Mouse (Mus musculus) bone marrow, adult 2 months (tissue): ENCODE data around the gene Ceacam15. TPM values are rescaled to one million over a fixed set of nuclear protein-coding genes. Genes with fewer than 3 reads are reported as not detected.
"Not testable (repeated sequence)": the region's sequence is repeated elsewhere in the genome, so short reads cannot be mapped to it uniquely, and the experiment has no call there.

Experiments used
- H3K27ac ChIP-seq: fragments of 200-500 bp; 2 replicates; pipeline ENCODE4 v1.5.1; 2012; ENCODE audit warnings: low read depth, mild to moderate bottlenecking, control low read depth, inconsistent platforms, low read length; ENCODE audit not compliant: control insufficient read depth, poor library complexity, insufficient read depth
- H3K4me1 ChIP-seq: fragments of 200-500 bp; 2 replicates; pipeline ENCODE4 v1.6.1; 2011; ENCODE audit warnings: low read length; ENCODE audit not compliant: control insufficient read depth, insufficient read depth
- H3K4me3 ChIP-seq: fragments of 200-500 bp; replicated peaks from 2 replicates; pipeline ENCODE3; 2011; ENCODE audit warnings: mild to moderate bottlenecking, low read depth, low read length, control low read depth; ENCODE audit not compliant: control insufficient read depth
- CTCF ChIP-seq: fragments of 200-500 bp; IDR thresholded peaks from 2 replicates; pipeline ENCODE4 v1.5.1; 2011; ENCODE audit warnings: low read length, control low read depth; ENCODE audit not compliant: control insufficient read depth, insufficient read depth
- POLR2A ChIP-seq: fragments of 200-500 bp; IDR thresholded peaks from 2 replicates; pipeline ENCODE4 v1.6.1; 2011; ENCODE audit warnings: low read depth, mild to moderate bottlenecking, control low read depth, low read length, borderline replicate concordance; ENCODE audit not compliant: control insufficient read depth
- WGBS: fragments of 180-500 bp; shearing (Covaris S2); methylation state at CpG from one replicate; pipeline ENCODE4 v1.1.7; 2018; 5-methylcytosine and 5-hydroxymethylcytosine counted together
- polyA plus RNA-seq: library from polyadenylated mRNA; stranded (reverse); fragments of >200 nt; gene quantifications from 2 replicates; pipeline ENCODE4 v1.2.4, GENCODE M21; 2011; ENCODE audit warnings: low replicate concordance; ENCODE audit not compliant: missing spikeins, insufficient read depth, insufficient read length

The Ceacam15 gene
- polyA plus RNA-seq, 1 experiment = not detected

DNA sequence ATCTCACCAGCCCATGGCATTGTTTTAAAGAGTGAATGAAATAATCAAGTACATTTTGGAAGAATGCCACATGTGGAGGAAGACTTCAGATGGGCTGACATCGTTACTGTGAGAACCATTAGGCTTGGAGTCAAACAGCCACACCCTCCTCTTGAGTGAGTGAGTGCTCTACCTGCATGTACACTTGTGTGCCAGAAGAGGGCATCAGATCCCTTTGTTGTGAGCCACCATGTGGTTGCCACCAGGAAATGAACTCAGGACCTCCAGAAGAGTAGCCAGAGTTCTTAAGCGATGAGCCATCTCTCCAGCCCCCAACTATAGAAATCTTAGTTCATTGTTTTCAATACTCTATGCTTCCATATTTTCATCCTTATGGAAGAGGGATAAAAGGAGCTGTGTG, 23.5 kb upstream of the Ceacam15 start:
- Histone ChIP-seq H3K27ac (no peak overlapping the region), H3K4me1 (no peaks in the 10 kb centered on the region), H3K4me3 (no peak overlapping the region)
- WGBS = 30% methylated on average over 2 of the region's 2 CpGs
- TF ChIP-seq POLR2A (no peak), CTCF (peak; percentile 58; the same call in 1 of the 2 replicates)

DNA sequence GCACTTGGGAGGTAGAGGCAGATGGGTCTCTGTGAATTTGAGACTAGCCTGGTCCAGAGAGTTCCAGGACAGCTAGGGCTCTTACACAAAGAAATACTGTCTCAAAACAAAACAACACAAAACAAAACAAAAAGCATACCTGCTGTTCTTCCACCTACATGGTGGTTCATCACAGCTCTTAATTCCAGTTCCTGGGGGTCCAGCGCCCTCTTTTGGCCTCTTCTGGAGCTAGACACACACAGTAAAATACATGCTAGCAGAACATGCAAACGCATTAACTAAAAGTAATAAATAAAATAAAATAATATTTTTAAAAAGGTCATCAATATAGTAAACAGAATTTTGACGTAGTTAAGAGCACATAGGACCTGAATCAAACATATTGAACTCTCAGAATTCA, 19.5 kb upstream of the Ceacam15 start:
- H3K4me3 ChIP-seq = no peak overlapping the region
- no peaks in the 10 kb centered on the region for H3K4me1 ChIP-seq
- 35% methylated on average over 3 of the region's 3 CpGs for WGBS
- no peak overlapping the region for H3K27ac ChIP-seq
- TF ChIP-seq CTCF (0 out of 2 replicates have a peak, but pooled peaks have one; percentile 24), POLR2A (no peak)

DNA sequence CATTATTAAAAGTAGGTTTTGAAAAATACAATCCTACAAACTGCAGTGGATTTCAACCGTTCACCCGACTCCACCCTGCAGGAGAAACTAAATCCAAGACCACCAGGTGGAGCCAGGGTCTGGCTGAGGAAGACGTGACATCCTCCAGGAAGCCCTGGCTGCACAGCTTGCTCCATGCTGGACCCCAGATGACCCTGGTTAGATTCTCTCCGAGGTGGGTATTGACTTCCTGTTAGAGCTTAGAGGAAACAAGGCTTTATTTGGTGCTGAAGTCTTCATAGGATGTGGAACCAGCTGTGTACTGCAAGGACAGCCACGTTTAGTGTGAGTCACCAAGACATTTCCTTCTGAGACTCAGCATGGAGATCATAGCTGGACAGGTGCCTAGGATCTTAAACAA, 13.7 kb upstream of the Ceacam15 start:
- H3K4me3 ChIP-seq = no peak overlapping the region
- 57% methylated on average over 5 of the region's 5 CpGs for WGBS
- TF ChIP-seq CTCF = no peak
- TF ChIP-seq POLR2A = no peak
- H3K27ac ChIP-seq = no peak overlapping the region
- H3K4me1 ChIP-seq = no peaks in the 10 kb centered on the region

DNA sequence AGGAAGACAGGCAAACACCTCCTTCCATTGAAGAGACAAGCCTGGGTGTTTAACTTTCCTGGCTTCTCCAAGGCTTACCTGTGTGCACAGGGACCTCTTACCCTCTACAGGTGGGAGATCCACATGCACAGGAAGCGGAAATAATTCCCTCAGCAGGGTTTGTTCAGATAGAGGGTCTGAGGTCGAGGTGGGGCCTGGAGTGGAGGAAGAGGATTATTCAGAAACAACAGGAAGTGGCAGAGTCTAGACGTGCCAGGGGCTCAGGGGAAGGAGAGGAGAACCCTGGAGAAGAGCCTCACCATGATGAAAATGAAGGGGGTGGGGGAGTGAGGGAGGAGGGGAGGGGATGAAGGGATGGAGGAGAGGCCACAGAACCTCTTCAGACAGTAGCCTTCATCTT, 4.7 kb upstream of the Ceacam15 start:
- H3K4me3 ChIP-seq, H3K27ac ChIP-seq, H3K4me1 ChIP-seq: not testable (repeated sequence)
- WGBS = 29% methylated on average over 3 of the region's 3 CpGs

DNA sequence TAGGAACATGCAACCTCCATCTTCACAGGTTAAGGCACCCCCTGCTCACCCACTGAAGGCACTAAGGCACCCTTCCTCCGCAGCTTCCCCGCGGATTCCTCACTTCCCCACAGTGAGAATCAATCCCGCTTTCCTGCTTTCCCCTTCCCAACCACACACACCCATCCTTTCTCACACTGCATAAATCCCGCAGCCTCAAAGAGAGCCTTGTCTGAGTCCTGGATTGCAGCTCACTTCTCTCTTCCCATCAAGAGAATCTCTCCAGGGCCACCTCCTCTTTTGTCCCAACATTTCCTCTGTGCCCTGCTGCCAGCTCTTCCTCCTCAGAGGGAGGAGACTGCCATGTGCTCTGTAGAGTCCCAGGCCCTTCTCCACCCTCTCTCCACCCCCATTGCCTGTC, 806 bp downstream of the Ceacam15 start:
- H3K27ac ChIP-seq, H3K4me1 ChIP-seq, H3K4me3 ChIP-seq: not testable (repeated sequence)
- WGBS = 68% methylated on average over 5 of the region's 5 CpGs

DNA sequence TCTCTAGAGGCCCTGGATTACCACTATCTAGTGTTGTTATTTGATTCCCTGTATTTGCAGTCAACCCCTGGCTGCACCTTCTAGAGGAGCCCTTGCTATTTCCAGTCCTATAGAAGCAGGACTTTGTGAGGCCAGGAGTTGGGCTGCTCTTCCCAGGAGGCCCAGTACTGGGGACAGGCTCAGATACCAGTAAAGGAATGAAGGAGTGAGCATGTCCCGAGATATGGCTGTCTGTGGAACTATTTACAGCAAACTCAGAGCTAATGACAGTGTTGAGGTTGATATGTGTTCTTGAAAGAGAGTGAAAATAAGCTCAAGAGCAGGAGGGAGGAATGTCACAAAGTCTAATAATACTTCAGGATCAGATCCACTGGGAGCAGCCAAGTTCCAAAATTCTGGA, 1.7 kb downstream of the Ceacam15 start:
- Histone ChIP-seq H3K4me3 (no peak overlapping the region), H3K4me1 (no peaks in the 10 kb centered on the region), H3K27ac (no peak overlapping the region)
- TF ChIP-seq CTCF (no peak), POLR2A (no peak)
- WGBS = 80% methylated on average over 1 of the region's 1 CpGs

DNA sequence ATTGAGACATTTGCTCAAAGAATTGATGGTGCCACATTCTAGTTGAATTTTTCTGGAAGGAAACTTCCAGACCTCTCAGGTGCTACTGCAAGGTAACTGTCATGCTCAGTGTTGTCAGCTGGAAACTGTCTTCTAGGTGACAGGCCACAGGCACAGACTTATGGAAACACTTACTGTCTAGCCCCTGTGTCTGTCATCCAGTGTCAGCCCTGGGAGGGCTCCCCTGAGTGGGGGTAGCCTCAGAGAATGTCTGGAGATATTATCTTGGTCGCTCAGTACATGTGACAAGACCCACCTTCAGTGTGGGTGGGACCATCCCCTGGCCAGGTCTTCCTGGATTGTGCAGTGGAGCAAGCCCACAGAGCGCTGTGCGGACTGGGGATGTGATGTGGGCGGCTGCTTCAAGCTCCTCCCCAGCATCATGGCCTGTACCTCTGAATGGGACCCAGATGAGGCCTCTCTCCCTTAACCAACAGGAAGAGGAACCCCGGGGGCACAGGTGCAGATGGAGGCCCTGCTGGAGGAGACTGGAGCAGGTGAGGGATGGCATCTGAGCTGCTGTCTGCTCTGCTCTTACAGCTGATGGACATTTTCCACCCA, 7.1 kb downstream of the Ceacam15 start:
- H3K4me1 ChIP-seq, H3K27ac ChIP-seq, H3K4me3 ChIP-seq: not testable (repeated sequence)
- WGBS = 54% methylated on average over 5 of the region's 5 CpGs

DNA sequence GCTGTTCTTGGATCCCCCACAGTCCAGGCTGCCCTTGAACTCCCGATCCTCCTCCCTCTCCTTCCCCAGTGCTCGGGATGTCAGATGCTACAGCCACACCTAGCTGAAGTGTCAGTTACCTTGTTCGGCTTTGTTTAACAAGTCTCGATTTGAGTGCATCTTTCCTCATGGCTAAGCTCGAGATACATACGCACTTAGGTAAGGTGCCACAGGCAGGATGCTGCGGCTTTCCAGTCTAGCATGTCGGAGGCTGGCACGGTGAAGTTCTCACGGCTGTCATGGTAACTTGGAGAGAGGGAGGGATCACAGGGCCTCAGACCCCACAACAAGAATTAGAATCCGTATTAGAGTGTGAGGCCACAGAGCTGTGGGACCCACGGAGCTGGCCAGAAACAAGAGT, 31.2 kb downstream of the Ceacam15 start:
- 88% methylated on average over 12 of the region's 12 CpGs for WGBS
- Histone ChIP-seq H3K4me1 (no peaks in the 10 kb centered on the region), H3K27ac (no peak overlapping the region), H3K4me3 (no peak overlapping the region)
- no peak for TF ChIP-seq CTCF
- no peak for TF ChIP-seq POLR2A

DNA sequence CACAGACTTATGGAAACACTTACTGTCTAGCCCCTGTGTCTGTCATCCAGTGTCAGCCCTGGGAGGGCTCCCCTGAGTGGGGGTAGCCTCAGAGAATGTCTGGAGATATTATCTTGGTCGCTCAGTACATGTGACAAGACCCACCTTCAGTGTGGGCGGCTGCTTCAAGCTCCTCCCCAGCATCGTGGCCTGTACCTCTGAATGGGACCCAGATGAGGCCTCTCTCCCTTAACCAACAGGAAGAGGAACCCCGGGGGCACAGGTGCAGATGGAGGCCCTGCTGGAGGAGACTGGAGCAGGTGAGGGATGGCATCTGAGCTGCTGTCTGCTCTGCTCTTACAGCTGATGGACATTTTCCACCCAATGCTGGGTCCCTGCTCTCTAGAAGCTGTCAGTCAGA, 32.4 kb downstream of the Ceacam15 start:
- not testable (repeated sequence) for H3K4me1 ChIP-seq, H3K27ac ChIP-seq, H3K4me3 ChIP-seq
- WGBS = 13% methylated on average over 4 of the region's 4 CpGs

DNA sequence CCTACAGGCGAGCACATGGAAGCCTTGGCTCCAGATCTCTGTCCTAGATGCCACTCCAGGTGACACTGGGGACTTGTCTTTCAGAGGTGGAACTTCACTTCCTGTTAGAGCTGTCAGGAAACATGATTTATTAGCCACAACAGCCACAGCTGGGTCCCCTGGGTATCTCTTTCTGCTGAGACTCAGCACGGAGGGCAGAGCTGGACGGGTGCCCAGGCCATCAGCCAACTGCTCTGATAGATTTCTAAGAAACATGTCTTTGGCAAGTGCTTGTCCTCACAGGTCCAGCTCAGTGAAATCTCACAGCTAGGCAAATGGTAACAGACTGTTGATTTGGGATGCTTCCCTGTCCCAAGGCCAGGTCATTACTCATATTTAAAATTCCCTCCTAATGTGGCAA, 36.5 kb downstream of the Ceacam15 start:
- Histone ChIP-seq H3K4me3 (no peak overlapping the region), H3K4me1 (no peaks in the 10 kb centered on the region), H3K27ac (no peak overlapping the region)
- WGBS = 36% methylated on average over 3 of the region's 3 CpGs
- TF ChIP-seq CTCF (no peak), POLR2A (no peak)
